ENCODE assay signal across 10 mouse cellular contexts in the genomic region with DNA sequence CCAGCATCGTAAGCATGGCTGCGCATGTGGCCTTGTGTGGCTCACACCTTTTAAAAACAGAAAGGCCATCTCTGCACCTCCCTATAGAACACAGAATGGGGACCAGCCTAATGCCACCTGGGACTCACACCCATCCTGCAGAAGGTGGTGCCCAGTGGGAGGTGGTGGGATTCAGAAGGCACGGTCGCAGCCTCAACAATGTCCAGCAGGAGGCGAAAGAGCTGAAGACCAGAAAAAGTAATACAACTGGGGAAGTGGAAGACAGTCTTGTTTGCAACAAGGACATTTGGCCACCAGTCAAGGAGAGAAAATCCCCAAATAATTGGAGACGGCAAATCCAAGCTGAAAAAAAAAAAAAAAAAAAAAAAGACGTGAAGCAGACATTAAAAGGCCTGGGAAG. TPM values are rescaled to one million over a fixed set of nuclear protein-coding genes. Genes with fewer than 3 reads are reported as not detected.
A peak's percentile ranks its signal among the peaks of the same experiment; 100 is the strongest.
DNase-seq lines count a peak whose midpoint lies in the region; ATAC-seq and TF ChIP-seq lines count a peak whose summit lies in the region.
"Had no signal": no experiment of that assay in that cellular context is flagged by ENCODE, and none has a peak within 500 bp of the region (broad histone marks: within the 10 kb centered on the region; RNA-seq: fewer than 3 reads in every experiment).

No protein-coding gene starts in this region.

- H3K9ac ChIP-seq in lung, embryonic 14.5 days, result no peak overlapping the region
- H3K9ac ChIP-seq: limb, embryonic 12.5 days; neural tube, embryonic 13.5 days had no signal

- no peak overlapping the region for H3K27ac ChIP-seq in lung, embryonic 14.5 days (ENCODE audit: low read depth)
- H3K27ac ChIP-seq: limb, embryonic 12.5 days; midbrain, embryonic 10.5 days; neural tube, embryonic 13.5 days had no signal

- no peak overlapping the region for H3K4me2 ChIP-seq in lung, embryonic 14.5 days
- H3K4me2 ChIP-seq: limb, embryonic 12.5 days; neural tube, embryonic 13.5 days had no signal

- no peaks in the 10 kb centered on the region for H3K27me3 ChIP-seq in lung, embryonic 14.5 days (ENCODE audit: insufficient read depth, low read length)
- H3K27me3 ChIP-seq: limb, embryonic 12.5 days; neural tube, embryonic 13.5 days had no signal

- 68% methylated on average over 7 of the region's 7 CpGs for WGBS in lung, embryonic 14.5 days

- H3K4me1 ChIP-seq in lung, embryonic 14.5 days (ENCODE audit: insufficient read depth), result no peaks in the 10 kb centered on the region
- H3K4me1 ChIP-seq: limb, embryonic 12.5 days had no signal

- peak; percentile 43 for DNase-seq in heart, postnatal 4 days
- DNase-seq in heart, postnatal 36 days, result no peak
- DNase-seq in lung, embryonic 14.5 days, result peak; percentile 48
- no peak for DNase-seq in lung, postnatal 25 days (ENCODE audit: low spot score)
- DNase-seq in R1 (ENCODE audit: low read depth, low spot score), result peak; percentile 77
- DNase-seq in thymus, postnatal 25 days, result no peak

- intact Hi-C loops in heart, postnatal 36 days (cut with DNase I), result loop anchor here (5.0 kb wide), 1 partner anchor 40 kb away; no protein-coding TSS in a partner anchor

- peak; percentile 58 for TF ChIP-seq CTCF in lung, embryonic 14.5 days (IDR thresholded peaks at IDR 0.05; ENCODE audit: low read depth)

- ATAC-seq in lung, embryonic 14.5 days (ENCODE audit: insufficient read depth), result no peak
- 0 out of 2 replicates have a peak, but pooled peaks have one; percentile 47 for ATAC-seq in megakaryocyte-erythroid progenitor cell, adult 5-6 weeks (replicated peaks; ENCODE audit: low FRiP score, low TSS enrichment, poor library complexity, severe bottlenecking)

- H3K36me3 ChIP-seq in lung, embryonic 14.5 days (ENCODE audit: insufficient read depth), result no peaks in the 10 kb centered on the region
- H3K36me3 ChIP-seq: limb, embryonic 12.5 days; midbrain, embryonic 10.5 days; neural tube, embryonic 13.5 days had no signal

- H3K4me3 ChIP-seq in lung, embryonic 14.5 days (ENCODE audit: low read depth, low read length), result no peak overlapping the region
- H3K4me3 ChIP-seq: limb, embryonic 12.5 days; midbrain, embryonic 10.5 days; neural tube, embryonic 13.5 days had no signal

- H3K9me3 ChIP-seq in lung, embryonic 14.5 days (ENCODE audit: low read depth, low read length), result no peaks in the 10 kb centered on the region
- H3K9me3 ChIP-seq: limb, embryonic 12.5 days; midbrain, embryonic 10.5 days; neural tube, embryonic 13.5 days had no signal

RNA-seq across cellular contexts. Expression of a gene that starts 35.8 kb away (rescaled TPM):
- 100 to 1,000 TPM; 914 to 961 TPM for total RNA-seq in heart, postnatal 4 days (2021)
- total RNA-seq in heart, postnatal 36 days (2021), result 1,000 to 10,000 TPM in 1 of 2 experiments, 100 to 1,000 TPM in 1; 876 to 1,038 TPM
- polyA plus RNA-seq in lung, embryonic 14.5 days (2014; fragmentation: Nextera tagmentation; extraction: Ambion mirVana), result 0.43 and 3.6 TPM in 2 replicates
- total RNA-seq in megakaryocyte-erythroid progenitor cell, adult 5-6 weeks (2014; fragmentation: Nextera tagmentation), result not detected in 2 replicates
- not detected in 2 replicates for total RNA-seq in megakaryocyte-erythroid progenitor cell, adult 5-6 weeks (2017)
- polyA plus RNA-seq: midbrain, embryonic 10.5 days had no signal

Comparison
In these comparisons a context has a peak if more than half of its experiments do, and no peak if none do; other contexts are left out.
1. DNase-seq: peak in heart, postnatal 4 days (single experiment), lung, embryonic 14.5 days (single experiment) and R1 (single experiment); none in heart, postnatal 36 days (0 of 2), lung, postnatal 25 days (single experiment) and thymus, postnatal 25 days (single experiment).
2. RNA of a gene that starts 35.8 kb away (total RNA-seq): 876 to 1,038 TPM in heart, postnatal 36 days and 914 to 961 TPM in heart, postnatal 4 days; not detected in megakaryocyte-erythroid progenitor cell, adult 5-6 weeks; every median in the first group is over 100 times any median in the second.